Mouse (Mus musculus): ENCODE results near the gene Il17rd.

The Il17rd gene

DNA sequence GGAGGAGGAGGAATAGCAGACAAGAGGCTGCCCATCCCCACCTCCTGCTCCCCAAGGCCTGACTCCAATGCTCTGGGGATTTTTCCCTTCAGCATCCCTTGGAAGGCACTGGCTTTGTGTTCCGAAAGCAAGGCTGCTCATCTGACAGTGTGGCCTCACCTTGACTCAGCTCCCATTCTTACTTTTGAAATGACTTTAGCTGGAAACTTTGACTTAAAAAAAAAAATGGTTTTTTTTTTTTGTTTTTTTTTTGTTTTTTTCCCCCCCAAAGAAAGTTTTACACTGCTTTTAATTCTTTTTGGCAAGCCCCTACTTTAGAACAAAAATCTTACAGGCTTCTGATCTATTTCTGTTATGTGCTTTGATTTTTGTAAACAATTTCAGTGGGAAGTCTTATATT is 24.6 kb downstream of the Il17rd start:
- H3K36me3 ChIP-seq (ENCODE audit: control insufficient read depth, insufficient read depth, low read length, poor library complexity, severe bottlenecking), result no peaks in the 10 kb centered on the region; the same call in 1 of the 2 replicates
- peaks cover 1% of the 10 kb centered on the region for H3K27me3 ChIP-seq (ENCODE audit: control insufficient read depth, insufficient read depth, low read length, poor library complexity, severe bottlenecking)

GRCm38 (mm10) chr14:27066171-27066929 is 27.6 kb downstream of the Il17rd start:
- Histone ChIP-seq H3K36me3 (ENCODE audit: control insufficient read depth, insufficient read depth, low read length, poor library complexity, severe bottlenecking) (no peaks in the 10 kb centered on the region; the same call in 1 of the 2 replicates), H3K27me3 (ENCODE audit: control insufficient read depth, insufficient read depth, low read length, poor library complexity, severe bottlenecking) (no peaks in the 10 kb centered on the region; the same call in 1 of the 2 replicates)
- DNase-seq (ENCODE audit: low read depth, low spot score), result no peak

More for the DNA sequence above, 24.6 kb downstream of the Il17rd start:
- DNase-seq (ENCODE audit: low read depth, low spot score), result no peak

DNA sequence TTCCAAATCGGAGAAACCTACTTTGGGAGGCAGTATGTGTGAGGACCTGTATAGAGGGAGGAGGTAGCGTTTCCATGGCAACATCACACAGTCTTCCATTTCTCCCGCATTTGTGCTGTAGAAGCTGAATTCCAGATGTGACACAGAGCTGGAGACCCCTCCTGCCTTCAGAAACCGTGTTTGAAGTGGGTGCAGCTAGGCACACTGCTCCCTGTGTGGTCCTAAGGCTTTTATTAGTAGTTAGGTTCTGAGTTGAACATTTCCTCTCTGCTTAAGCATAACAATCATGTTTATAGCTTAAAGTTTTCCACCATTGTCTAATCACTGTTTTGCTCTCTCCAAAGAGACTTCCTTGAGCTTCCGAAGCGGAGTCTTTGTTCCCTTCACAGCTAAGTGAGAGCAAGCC is 29.1 kb downstream of the Il17rd start:
- no peaks in the 10 kb centered on the region for H3K27me3 ChIP-seq (ENCODE audit: control insufficient read depth, insufficient read depth, low read length, poor library complexity, severe bottlenecking)
- DNase-seq (ENCODE audit: low read depth, low spot score), result no peak
- no peaks in the 10 kb centered on the region; the same call in 1 of the 2 replicates for H3K36me3 ChIP-seq (ENCODE audit: control insufficient read depth, insufficient read depth, low read length, poor library complexity, severe bottlenecking)

GRCm38 (mm10) chr14:27069434-27070097 is 30.8 kb downstream of the Il17rd start:
- Histone ChIP-seq H3K27me3 (ENCODE audit: control insufficient read depth, insufficient read depth, low read length, poor library complexity, severe bottlenecking) (no peaks in the 10 kb centered on the region), H3K36me3 (ENCODE audit: control insufficient read depth, insufficient read depth, low read length, poor library complexity, severe bottlenecking) (no peaks in the 10 kb centered on the region; the same call in 1 of the 2 replicates)
- no peak for DNase-seq (ENCODE audit: low read depth, low spot score)

DNA sequence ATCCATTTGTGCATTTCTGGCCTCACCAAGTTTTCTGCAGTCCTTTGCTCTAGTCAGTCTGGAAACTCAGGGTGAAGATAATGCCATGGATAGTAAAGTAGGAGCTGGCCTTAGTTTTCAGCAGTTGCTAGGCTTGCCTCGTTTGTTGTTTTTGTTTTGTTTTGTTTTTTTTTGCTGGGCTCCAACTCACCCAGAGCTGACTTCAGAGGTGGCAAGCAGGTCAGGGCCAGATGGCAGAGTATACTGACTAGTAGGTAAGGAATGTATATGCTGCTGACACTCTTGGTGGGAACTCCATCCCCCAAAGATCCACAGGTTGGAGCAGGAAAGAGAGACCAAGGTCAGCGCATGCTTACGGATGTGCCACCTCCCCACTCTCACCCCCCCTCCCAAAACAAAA is 31.4 kb downstream of the Il17rd start:
- H3K36me3 ChIP-seq (ENCODE audit: control insufficient read depth, insufficient read depth, low read length, poor library complexity, severe bottlenecking), result no peaks in the 10 kb centered on the region; the same call in 1 of the 2 replicates
- no peaks in the 10 kb centered on the region for H3K27me3 ChIP-seq (ENCODE audit: control insufficient read depth, insufficient read depth, low read length, poor library complexity, severe bottlenecking)
- DNase-seq (ENCODE audit: low read depth, low spot score), result no peak

GRCm38 (mm10) chr14:27070758-27071157 is 32.0 kb downstream of the Il17rd start:
- no peaks in the 10 kb centered on the region for H3K27me3 ChIP-seq (ENCODE audit: control insufficient read depth, insufficient read depth, low read length, poor library complexity, severe bottlenecking)
- DNase-seq (ENCODE audit: low read depth, low spot score), result no peak
- no peaks in the 10 kb centered on the region; the same call in 1 of the 2 replicates for H3K36me3 ChIP-seq (ENCODE audit: control insufficient read depth, insufficient read depth, low read length, poor library complexity, severe bottlenecking)

DNA sequence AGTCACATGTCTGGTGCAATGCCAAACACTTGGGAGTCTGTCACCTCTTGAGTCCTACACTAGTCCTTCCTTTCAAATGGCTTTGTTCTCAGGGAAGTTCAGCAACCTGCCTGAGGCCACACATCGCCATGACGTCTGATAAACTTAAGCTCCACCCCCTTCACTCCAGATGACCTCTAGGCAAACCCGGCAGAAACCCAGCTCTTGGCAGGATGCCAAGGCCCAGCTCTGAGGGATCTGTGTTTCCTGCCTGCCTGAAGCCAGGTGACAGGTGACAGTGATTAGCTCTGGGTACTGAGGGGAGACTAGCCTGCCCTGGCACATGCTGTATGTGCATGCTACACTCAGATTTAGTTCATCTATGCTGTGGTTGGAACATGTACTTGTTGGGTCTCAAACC is 33.2 kb downstream of the Il17rd start:
- no peaks in the 10 kb centered on the region for H3K27me3 ChIP-seq (ENCODE audit: control insufficient read depth, insufficient read depth, low read length, poor library complexity, severe bottlenecking)
- DNase-seq (ENCODE audit: low read depth, low spot score), result peak; percentile 6
- H3K36me3 ChIP-seq (ENCODE audit: control insufficient read depth, insufficient read depth, low read length, poor library complexity, severe bottlenecking), result no peaks in the 10 kb centered on the region

DNA sequence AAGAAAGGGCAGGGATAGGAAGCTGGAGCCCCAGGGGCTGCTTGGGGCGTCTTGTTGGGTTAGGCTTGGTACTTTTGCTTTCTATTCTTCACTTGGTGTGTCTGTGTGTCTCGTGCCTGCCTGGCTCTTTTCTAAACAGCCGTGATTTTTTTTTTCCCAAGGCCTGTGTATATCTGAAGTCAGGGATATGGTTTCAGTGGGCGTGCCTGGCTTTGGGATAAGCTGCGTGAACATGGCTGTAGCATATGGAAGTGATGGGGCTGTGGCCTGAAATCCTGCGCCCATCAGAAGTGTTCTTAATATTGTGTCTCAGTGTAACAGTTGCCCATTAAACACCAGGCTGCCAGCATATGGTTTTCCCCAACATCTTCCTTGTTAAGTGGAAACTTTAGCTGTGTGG is 36.3 kb downstream of the Il17rd start:
- no peaks in the 10 kb centered on the region for H3K27me3 ChIP-seq (ENCODE audit: control insufficient read depth, insufficient read depth, low read length, poor library complexity, severe bottlenecking)
- H3K36me3 ChIP-seq (ENCODE audit: control insufficient read depth, insufficient read depth, low read length, poor library complexity, severe bottlenecking), result no peaks in the 10 kb centered on the region
- no peak for DNase-seq (ENCODE audit: low read depth, low spot score)

DNA sequence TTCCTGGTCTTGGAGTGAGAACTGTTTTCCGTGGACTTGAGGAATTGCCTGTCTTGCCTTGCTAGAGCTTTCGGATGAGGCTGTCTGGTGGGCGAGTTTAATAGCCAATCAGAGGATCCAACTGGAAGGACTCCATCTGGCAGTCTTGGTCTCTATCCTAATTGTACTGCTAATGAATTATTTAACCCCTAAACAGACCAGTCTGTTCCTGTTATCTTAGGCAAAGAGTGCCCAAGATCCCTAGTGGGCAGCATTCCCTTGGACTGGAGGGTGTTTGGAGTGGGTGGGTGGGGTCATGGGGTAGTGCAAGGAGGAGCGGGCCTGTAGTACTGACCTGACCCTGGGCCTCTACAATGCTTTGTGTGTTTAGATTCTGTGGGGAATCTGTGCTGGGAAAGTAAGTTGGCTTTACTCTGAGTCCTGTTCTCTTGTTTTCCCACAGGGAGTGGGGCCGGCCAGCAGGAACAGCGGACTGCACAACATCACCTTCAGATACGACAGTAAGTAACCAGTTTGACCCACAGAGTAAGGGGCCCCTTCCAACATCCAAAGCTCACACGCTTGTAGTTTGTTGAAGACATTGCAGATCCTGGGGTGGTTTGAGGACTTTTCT is 37.3 kb downstream of the Il17rd start:
- Histone ChIP-seq H3K27me3 (ENCODE audit: control insufficient read depth, insufficient read depth, low read length, poor library complexity, severe bottlenecking) (no peaks in the 10 kb centered on the region), H3K36me3 (ENCODE audit: control insufficient read depth, insufficient read depth, low read length, poor library complexity, severe bottlenecking) (no peaks in the 10 kb centered on the region)
- no peak for DNase-seq (ENCODE audit: low read depth, low spot score)

- Histone ChIP-seq H3K27me3 (ENCODE audit: control insufficient read depth, insufficient read depth, low read length, poor library complexity, severe bottlenecking) (no peaks in the 10 kb centered on the region), H3K36me3 (ENCODE audit: control insufficient read depth, insufficient read depth, low read length, poor library complexity, severe bottlenecking) (no peaks in the 10 kb centered on the region)
- no peak for DNase-seq (ENCODE audit: low read depth, low spot score)
Measured at GRCm38 (mm10) chr14:27076522-27076920, 37.8 kb downstream of the Il17rd start.

DNA sequence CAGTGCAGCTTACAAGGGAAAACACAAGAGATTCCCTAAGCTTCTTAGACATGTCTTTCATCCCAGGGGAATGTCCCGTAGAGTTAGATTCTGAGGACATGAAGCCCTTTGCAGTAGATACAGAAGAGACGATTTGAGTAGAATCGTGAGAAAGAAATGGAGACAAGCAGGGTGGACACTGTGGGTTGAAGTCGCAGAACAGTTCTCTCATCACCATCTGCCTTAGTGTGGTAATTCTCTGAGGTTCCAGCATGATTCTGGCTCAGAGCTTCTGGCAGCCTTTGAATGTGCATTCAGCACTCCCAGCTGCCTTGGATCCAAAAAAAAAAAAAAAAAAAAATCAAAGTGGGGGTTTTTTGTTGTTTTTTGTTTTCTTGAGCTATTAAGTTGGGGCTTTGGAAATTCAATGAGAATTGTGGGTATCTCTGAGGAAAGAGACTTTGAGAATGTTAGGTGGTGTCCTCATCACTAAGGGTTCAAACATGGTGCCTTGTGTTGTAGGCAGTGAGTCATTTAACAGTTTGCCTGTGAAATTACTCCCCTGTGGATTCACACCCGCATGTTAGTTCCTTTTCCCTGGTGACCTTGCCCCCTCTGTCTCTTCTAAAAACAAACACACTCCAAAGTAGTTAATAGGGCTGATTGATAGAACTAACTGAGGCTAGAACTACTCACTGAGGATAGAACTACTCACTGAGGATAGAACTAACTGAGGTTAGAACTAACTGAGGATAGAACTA is 43.0 kb downstream of the Il17rd start:
- DNase-seq (ENCODE audit: low read depth, low spot score), result no peak
- Histone ChIP-seq H3K36me3 (ENCODE audit: control insufficient read depth, insufficient read depth, low read length, poor library complexity, severe bottlenecking) (no peaks in the 10 kb centered on the region), H3K27me3 (ENCODE audit: control insufficient read depth, insufficient read depth, low read length, poor library complexity, severe bottlenecking) (no peaks in the 10 kb centered on the region)

DNA sequence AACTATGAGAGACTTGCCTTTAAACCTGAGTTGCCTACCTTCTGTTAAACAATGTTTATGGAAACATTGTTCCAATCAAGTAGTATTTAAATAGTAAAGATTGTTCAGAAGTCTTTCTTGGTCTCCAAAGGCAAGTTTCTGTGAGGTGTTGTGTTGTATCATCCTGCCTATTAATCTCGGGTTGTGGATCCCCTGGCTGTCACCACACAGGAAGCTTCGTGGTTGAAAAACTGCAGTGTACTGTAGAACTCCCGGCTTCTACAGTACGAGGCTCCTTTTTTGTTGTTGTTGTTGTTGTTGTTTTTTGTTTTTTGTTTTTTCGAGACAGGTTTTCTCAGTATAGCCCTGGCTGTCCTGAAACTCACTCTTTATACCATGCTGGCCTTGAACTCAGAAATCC is 46.7 kb downstream of the Il17rd start:
- Histone ChIP-seq H3K27me3 (ENCODE audit: control insufficient read depth, insufficient read depth, low read length, poor library complexity, severe bottlenecking) (no peaks in the 10 kb centered on the region), H3K36me3 (ENCODE audit: control insufficient read depth, insufficient read depth, low read length, poor library complexity, severe bottlenecking) (no peaks in the 10 kb centered on the region)
- no peak for DNase-seq (ENCODE audit: low read depth, low spot score)

GRCm38 (mm10) chr14:27085999-27086398 is 47.3 kb downstream of the Il17rd start:
- DNase-seq (ENCODE audit: low read depth, low spot score), result no peak
- no peaks in the 10 kb centered on the region for H3K36me3 ChIP-seq (ENCODE audit: control insufficient read depth, insufficient read depth, low read length, poor library complexity, severe bottlenecking)
- no peaks in the 10 kb centered on the region for H3K27me3 ChIP-seq (ENCODE audit: control insufficient read depth, insufficient read depth, low read length, poor library complexity, severe bottlenecking)

- no peak for DNase-seq (ENCODE audit: low read depth, low spot score)
- H3K27me3 ChIP-seq (ENCODE audit: control insufficient read depth, insufficient read depth, low read length, poor library complexity, severe bottlenecking), result no peaks in the 10 kb centered on the region
- no peaks in the 10 kb centered on the region for H3K36me3 ChIP-seq (ENCODE audit: control insufficient read depth, insufficient read depth, low read length, poor library complexity, severe bottlenecking)
Measured at GRCm38 (mm10) chr14:27094247-27094646, 55.5 kb downstream of the Il17rd start.
